Mouse (Mus musculus): Measurements from ENCODE around the gene Fam43b.

DNA sequence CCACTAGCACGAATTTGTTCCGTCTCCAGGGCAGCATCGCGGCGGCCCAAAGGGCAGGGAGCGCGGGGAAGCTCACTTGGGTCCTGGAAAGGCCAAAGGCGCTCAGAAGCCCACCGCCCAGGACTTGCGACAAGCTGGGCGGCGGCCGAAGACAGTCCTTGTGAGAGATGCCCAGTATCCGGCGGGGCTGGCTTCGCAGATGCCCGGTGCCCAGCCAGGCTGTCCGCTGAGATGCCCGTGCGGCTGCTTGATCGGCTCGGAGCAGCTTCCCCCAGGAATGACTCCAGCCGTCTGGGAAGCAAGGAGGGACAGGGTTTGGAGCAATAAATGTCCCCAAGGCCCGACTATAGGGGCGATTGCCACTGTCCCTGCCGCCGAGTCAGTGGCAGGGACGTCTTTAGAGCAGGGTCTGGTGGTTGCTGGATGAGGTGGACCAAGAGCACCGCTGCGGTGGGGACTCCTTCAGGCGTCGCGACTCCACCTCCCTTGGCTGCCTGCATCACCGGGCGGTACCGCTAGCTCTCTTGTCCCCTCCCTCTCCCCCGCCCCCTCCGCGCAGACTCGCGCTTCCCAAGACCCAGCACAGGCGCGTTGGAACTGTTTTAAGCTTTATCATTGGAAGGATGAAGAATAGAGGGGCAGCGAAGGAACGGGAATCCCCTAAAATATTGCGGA lies at the start of gene Fam43b:
- TF ChIP-seq POLR2A (IDR thresholded peaks at IDR 0.05; ENCODE audit: borderline replicate concordance, extremely low read depth, low read depth, low read length) (no peak), CTCF (IDR thresholded peaks at IDR 0.05; ENCODE audit: insufficient read depth, low read length) (no peak)

All from lung, adult 2 months (tissue).